Mouse (Mus musculus) heart, embryonic 13.5 days (tissue): ENCODE results near the gene Acin1. TPM values are rescaled to one million over a fixed set of nuclear protein-coding genes. Genes with fewer than 3 reads are reported as not detected.
A peak's percentile ranks its signal among the peaks of the same experiment; 100 is the strongest.

ENCODE experiments used
- ATAC-seq: fragments of 200-750 bp; cut with Nextera tagmentation; 2 replicates; pipeline ENCODE4 v1.8.0; 2017; ENCODE audit warnings: moderate TSS enrichment; ENCODE audit not compliant: insufficient number of reproducible peaks, low FRiP score, low TSS enrichment; ENCODE audit errors: extremely low read depth
- H3K27ac ChIP-seq: fragments of 300-500 bp; sonication (generic); replicated peaks from 2 replicates; pipeline ENCODE4 v1.5.1; 2015; ENCODE audit warnings: moderate library complexity, mild to moderate bottlenecking, inconsistent platforms
- H3K27me3 ChIP-seq: fragments of 300-500 bp; sonication (generic); replicated peaks from 2 replicates; pipeline ENCODE4 v1.6.1; 2015; ENCODE audit warnings: mild to moderate bottlenecking, inconsistent platforms
- H3K36me3 ChIP-seq: fragments of 300-500 bp; sonication (generic); 2 replicates; pipeline ENCODE4 v1.6.1; 2015; ENCODE audit warnings: mild to moderate bottlenecking, inconsistent platforms
- H3K4me1 ChIP-seq: fragments of 300-500 bp; sonication (generic); 2 replicates; pipeline ENCODE4 v1.6.1; 2015; ENCODE audit warnings: inconsistent platforms
- H3K4me2 ChIP-seq: fragments of 300-500 bp; sonication (generic); 2 replicates; pipeline ENCODE4 v1.6.1; 2015; ENCODE audit warnings: inconsistent platforms, mild to moderate bottlenecking, moderate library complexity
- H3K4me3 ChIP-seq: fragments of 300-500 bp; sonication (generic); 2 replicates; pipeline ENCODE4 v1.5.1; 2015; ENCODE audit warnings: moderate library complexity, mild to moderate bottlenecking, inconsistent platforms
- H3K9ac ChIP-seq: fragments of 300-500 bp; sonication (generic); 2 replicates; pipeline ENCODE4 v1.6.1; 2015; ENCODE audit warnings: inconsistent platforms, mild to moderate bottlenecking, moderate library complexity
- H3K9me3 ChIP-seq: fragments of 300-500 bp; sonication (generic); 2 replicates; pipeline ENCODE4 v1.6.1; 2016; ENCODE audit warnings: inconsistent platforms
- WGBS: fragments of 180-500 bp; shearing (Covaris S2); methylation state at CpG from one replicate; pipeline ENCODE4 v1.1.7; 2015; ENCODE audit warnings: mixed read lengths; 5-methylcytosine and 5-hydroxymethylcytosine counted together
- polyA plus RNA-seq: library from polyadenylated mRNA; unstranded; fragments of >200 nt; fragmentation: Nextera tagmentation; extraction: Ambion mirVana; gene quantifications from 2 replicates; pipeline ENCODE4 v1.2.1, GENCODE M21; 2015

Acin1 gene
- polyA plus RNA-seq, 1 experiment from 2014 or later, result 81.2 TPM

DNA sequence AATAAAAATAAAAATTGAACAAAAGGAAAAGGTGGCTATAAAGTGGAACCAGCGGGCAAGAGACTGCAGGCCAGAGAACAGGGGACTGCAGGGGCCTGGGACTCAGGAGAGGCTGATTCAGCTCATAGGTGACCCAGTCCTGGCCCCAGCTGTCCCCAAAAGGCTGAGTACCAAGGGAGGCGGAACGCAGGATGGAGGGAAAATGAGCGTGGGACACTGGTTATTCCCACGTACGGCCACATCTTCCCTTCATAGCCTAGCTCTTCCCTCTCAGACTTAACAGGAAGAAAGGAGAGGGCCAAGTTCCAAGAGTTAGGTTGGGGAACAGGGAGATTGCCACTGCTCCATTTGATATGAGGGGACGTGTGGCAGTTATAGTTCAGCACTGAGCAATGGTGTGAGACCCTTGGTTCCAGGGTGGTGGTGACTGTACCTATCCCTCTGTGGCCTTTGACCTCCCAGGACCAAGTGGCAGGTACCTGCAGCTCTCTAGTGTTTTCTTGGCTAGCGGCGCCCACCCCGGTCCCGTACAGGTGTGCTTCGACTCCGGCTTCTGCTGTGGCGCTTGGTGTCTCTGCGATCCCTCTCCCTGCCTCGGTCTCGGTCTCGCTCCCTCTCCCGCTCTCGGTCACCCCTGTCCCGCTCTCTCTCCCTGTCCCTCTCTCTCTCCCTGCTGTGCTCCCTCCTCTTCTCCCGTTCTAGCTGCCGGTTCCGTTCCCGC, 44.3 kb downstream of the Acin1 start:
- ATAC-seq, result no peak
- Histone ChIP-seq H3K9ac (no peak overlapping the region), H3K4me2 (peak overlapping the region; percentile 99; the same call in 1 of the 2 replicates), H3K27me3 (peaks cover 3% of the 10 kb centered on the region; the same call in 1 of the 2 replicates), H3K27ac (no peak overlapping the region), H3K9me3 (no peaks in the 10 kb centered on the region), H3K36me3 (peaks cover 68% of the 10 kb centered on the region), H3K4me1 (peaks cover 17% of the 10 kb centered on the region), H3K4me3 (no peak overlapping the region)
- WGBS, result 76% methylated on average over 25 of the region's 25 CpGs

DNA sequence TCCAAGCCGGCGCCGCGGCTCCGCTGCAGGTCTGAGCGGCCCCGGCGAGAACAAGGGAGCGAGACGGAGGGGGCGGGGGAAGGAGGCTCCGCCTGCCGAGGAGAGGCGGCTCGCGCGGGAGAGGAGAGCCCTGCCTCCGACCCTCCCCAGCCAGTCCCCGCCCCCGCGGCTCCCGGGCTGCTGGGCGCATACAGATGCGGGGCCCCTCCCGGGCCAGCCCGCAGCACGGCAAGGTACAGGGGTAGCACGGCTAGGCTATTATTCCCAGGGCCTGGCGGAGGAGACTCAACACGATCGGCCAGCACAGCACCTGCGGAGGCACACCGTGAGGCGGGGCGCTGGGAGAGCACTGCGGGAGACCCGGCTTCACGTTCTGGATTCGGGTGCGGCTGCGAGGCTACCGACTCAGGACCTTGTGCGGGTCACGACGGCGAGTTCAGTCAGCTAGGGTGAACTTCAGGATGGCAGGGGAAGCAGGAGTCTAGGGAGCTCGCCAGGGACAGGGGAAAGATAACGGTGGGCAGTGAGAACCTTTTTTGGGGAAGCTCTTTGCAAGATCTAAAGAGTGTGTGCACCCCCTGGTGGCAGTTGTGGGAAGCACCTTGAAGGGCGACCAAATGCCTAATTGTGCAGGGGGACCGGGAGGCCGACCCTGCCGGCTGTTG, 45.3 kb downstream of the Acin1 start, which contains the start of gene Cdh24:
Gene Cdh24 (minus strand): TSS at position 60 of the 665 bp plus-strand sequence.
- H3K9me3 ChIP-seq, result no peaks in the 10 kb centered on the region
- peak; percentile 87 for ATAC-seq
- H3K4me3 ChIP-seq, result peak within 1 kb of the TSS; percentile 81
- peak within 1 kb of the TSS; percentile 92 for H3K9ac ChIP-seq
- peaks cover 68% of the 10 kb centered on the region for H3K36me3 ChIP-seq
- peak within 1 kb of the TSS; percentile 99 for H3K4me2 ChIP-seq
- H3K27ac ChIP-seq, result peak within 1 kb of the TSS; percentile 78
- H3K4me1 ChIP-seq, result peaks cover 17% of the 10 kb centered on the region
- peaks cover 3% of the 10 kb centered on the region; the same call in 1 of the 2 replicates for H3K27me3 ChIP-seq
- under 1% methylated on average over 50 of the region's 52 CpGs for WGBS

DNA sequence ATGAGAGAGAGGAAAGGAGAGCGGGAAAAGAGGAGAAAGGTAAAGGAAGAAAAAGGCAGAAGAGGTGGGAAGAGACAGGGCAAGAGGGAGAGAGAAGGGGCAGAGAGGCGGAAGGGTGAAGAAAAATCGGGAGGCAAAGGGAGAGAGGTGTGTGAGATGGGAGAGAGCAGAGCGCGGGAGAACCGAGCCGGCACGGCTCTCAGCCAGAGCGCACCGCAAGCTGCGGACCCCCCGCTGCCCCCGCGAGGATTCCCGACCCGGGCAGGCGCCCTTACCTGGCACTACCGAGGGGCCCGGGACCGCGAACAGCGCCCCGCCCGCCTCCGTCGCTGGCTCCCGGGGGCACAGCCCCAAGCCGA, 45.8 kb downstream of the Acin1 start, which contains the start of gene Gm17606:
Gene Gm17606 (plus strand): TSS at position 7 of the 359 bp plus-strand sequence.
- ATAC-seq, result no peak
- Histone ChIP-seq H3K27me3 (peaks cover 3% of the 10 kb centered on the region; the same call in 1 of the 2 replicates), H3K27ac (peak within 1 kb of the TSS; percentile 78), H3K9ac (peak within 1 kb of the TSS; percentile 92), H3K4me3 (peak within 1 kb of the TSS; percentile 81), H3K4me1 (peaks cover 17% of the 10 kb centered on the region), H3K36me3 (peaks cover 68% of the 10 kb centered on the region), H3K4me2 (peak within 1 kb of the TSS; percentile 99), H3K9me3 (no peaks in the 10 kb centered on the region)
- 3% methylated on average over 24 of the region's 28 CpGs for whole genome bisulfite sequencing

DNA sequence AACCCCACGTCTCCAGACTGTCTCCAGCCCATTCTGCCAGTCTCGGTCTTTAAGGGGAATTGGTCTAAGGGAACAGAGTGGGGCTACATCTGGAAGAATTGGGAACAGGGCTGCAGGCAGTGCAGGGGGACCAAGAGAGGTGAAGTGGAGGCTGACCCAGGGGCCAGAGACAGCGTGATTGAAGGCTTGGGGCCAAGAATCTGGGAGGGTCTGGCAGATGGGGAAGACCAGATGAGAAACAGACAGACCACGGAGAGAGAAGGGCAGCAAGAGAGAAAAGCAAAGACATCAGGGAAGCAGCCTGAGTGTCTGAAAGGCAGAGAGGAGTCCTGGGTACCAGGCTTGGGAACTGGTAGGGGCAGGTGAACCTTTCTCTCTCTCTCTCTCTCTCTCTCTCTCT, 46.6 kb downstream of the Acin1 start:
- H3K27me3 ChIP-seq, result peaks cover 3% of the 10 kb centered on the region; the same call in 1 of the 2 replicates
- WGBS, result 32% methylated on average over 4 of the region's 4 CpGs
- peak overlapping the region; percentile 92 for H3K9ac ChIP-seq
- H3K4me2 ChIP-seq, result peak overlapping the region; percentile 99
- peaks cover 65% of the 10 kb centered on the region for H3K36me3 ChIP-seq
- peaks cover 17% of the 10 kb centered on the region for H3K4me1 ChIP-seq
- H3K9me3 ChIP-seq, result no peaks in the 10 kb centered on the region
- no peak overlapping the region for H3K27ac ChIP-seq
- ATAC-seq, result no peak
- H3K4me3 ChIP-seq, result peak overlapping the region; percentile 81

DNA sequence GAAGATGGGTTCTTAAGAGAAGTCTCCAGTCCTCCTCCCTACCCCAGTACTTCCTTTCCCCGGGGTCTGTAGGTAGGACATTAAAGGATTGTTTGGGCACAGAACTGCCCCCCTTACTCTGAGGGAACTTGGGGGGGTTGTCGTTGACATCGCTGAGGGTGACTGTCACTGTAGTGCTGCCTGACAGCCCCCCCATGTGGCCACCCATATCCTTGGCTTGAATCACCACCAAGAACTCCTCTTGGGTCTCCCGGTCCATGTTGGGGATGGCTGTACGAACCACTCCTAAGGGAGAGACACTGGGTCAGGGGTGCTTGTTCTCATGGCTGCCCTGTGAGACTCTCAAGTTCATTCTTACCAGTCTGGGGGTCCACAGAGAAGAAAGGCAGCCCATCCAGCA, 48.5 kb downstream of the Acin1 start:
- Histone ChIP-seq H3K9me3 (no peaks in the 10 kb centered on the region), H3K27me3 (peaks cover 3% of the 10 kb centered on the region; the same call in 1 of the 2 replicates), H3K27ac (no peak overlapping the region), H3K4me1 (peaks cover 13% of the 10 kb centered on the region), H3K4me3 (no peak overlapping the region), H3K36me3 (peaks cover 60% of the 10 kb centered on the region), H3K4me2 (no peak overlapping the region), H3K9ac (no peak overlapping the region)
- no peak for ATAC-seq
- 71% methylated on average over 5 of the region's 5 CpGs for WGBS

DNA sequence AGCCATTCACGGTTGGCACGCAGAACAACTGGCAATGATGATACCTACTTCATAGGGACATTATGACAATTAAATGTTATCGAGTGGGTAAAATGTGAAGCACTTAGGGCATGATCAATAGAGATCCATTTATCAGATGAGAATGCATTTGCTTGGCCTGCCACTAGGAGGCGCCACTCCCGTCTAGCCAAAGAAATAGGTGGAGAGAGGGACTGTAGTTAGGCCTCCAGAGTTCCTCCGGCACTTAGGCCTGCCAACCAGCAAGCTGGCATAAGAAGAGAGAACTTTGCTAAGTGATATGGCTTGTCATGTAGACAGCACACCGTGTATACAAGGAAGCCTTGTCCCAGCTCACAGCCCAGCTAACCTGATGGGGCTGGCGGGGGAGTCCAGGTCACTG, 49.8 kb downstream of the Acin1 start:
- no peak overlapping the region for H3K27ac ChIP-seq
- peaks cover 3% of the 10 kb centered on the region; the same call in 1 of the 2 replicates for H3K27me3 ChIP-seq
- no peaks in the 10 kb centered on the region for H3K9me3 ChIP-seq
- H3K4me1 ChIP-seq, result peaks cover 13% of the 10 kb centered on the region
- no peak overlapping the region for H3K4me2 ChIP-seq
- no peak overlapping the region for H3K4me3 ChIP-seq
- H3K9ac ChIP-seq, result no peak overlapping the region
- 49% methylated on average over 8 of the region's 8 CpGs for WGBS
- peaks cover 61% of the 10 kb centered on the region for H3K36me3 ChIP-seq
- no peak for ATAC-seq

DNA sequence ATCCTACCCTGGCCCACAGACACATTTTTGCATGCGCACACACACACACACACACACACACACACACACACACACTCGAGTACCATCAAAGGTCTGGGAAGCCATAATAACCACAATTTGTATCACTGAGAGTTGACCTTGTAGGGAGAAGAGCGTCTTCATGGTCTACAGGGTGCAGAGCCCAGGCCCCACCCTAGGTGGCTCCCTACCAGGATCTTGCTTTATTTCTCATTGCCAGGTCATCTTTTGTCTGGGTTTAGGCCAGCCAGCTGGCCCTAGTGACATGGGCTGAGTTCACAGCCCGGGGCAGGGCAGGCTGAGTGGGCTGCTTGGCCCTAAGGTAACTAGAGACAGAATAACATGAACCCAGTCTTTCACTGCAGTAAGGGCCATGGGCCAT, 52.5 kb downstream of the Acin1 start:
- peaks cover 73% of the 10 kb centered on the region for H3K36me3 ChIP-seq
- H3K9me3 ChIP-seq, result no peaks in the 10 kb centered on the region
- no peak for ATAC-seq
- H3K27me3 ChIP-seq, result 0 out of 2 replicates have a peak, but pooled peaks cover under 1% of the 10 kb centered on the region
- WGBS, result 78% methylated on average over 4 of the region's 4 CpGs
- H3K27ac ChIP-seq, result no peak overlapping the region
- H3K4me3 ChIP-seq, result no peak overlapping the region
- no peaks in the 10 kb centered on the region for H3K4me1 ChIP-seq
- no peak overlapping the region for H3K4me2 ChIP-seq
- H3K9ac ChIP-seq, result no peak overlapping the region

DNA sequence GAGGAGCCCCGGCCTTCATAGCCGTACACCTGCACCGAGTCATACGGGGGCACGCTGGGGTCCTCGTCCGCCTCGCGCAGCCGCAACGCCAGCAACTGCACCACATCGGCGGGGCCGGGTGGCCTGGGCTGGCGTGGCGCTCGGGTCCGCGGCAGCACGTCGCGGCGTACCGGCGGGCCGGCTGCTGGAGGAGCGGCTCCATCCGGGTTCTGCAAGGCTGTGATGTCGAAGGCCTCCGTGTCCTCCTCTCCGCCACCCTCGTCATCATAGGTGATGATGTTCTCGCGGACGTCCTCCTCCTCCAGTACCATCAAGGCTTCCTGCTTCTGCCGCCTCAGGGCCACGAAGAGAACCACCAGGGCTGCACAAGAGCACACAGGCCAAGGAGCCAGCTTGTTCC, 54.5 kb downstream of the Acin1 start:
- no peak overlapping the region for H3K9ac ChIP-seq
- no peaks in the 10 kb centered on the region for H3K9me3 ChIP-seq
- no peak overlapping the region for H3K4me2 ChIP-seq
- no peak for ATAC-seq
- H3K4me3 ChIP-seq, result no peak overlapping the region
- peaks cover 57% of the 10 kb centered on the region for H3K36me3 ChIP-seq
- no peak overlapping the region for H3K27ac ChIP-seq
- H3K4me1 ChIP-seq, result no peaks in the 10 kb centered on the region
- WGBS, result 85% methylated on average over 37 of the region's 37 CpGs
- no peaks in the 10 kb centered on the region for H3K27me3 ChIP-seq

DNA sequence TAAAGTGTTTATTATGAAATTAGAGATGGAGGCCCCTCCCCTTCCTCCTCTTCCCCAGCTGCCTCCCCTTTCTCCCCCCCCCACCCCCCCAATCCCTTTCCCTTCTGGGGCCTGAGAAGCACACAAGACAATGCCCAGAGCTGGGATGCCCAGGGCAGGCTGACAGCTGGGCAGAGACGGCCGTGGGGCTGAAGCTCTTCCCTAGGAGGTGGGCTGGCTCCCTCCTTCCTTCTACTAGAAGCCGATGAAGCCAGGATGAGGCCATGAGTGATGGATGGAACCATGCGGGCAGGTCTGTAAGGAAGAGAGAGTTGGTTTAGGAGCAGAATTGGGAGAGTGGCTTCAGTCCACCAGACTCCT, 55.5 kb downstream of the Acin1 start:
- Histone ChIP-seq H3K4me1 (no peaks in the 10 kb centered on the region), H3K9me3 (no peaks in the 10 kb centered on the region), H3K27ac (no peak overlapping the region), H3K9ac (peak overlapping the region; percentile 19; the same call in 1 of the 2 replicates), H3K27me3 (no peaks in the 10 kb centered on the region), H3K4me2 (no peak overlapping the region), H3K4me3 (no peak overlapping the region), H3K36me3 (peaks cover 46% of the 10 kb centered on the region)
- 78% methylated on average over 4 of the region's 4 CpGs for WGBS
- ATAC-seq, result no peak

DNA sequence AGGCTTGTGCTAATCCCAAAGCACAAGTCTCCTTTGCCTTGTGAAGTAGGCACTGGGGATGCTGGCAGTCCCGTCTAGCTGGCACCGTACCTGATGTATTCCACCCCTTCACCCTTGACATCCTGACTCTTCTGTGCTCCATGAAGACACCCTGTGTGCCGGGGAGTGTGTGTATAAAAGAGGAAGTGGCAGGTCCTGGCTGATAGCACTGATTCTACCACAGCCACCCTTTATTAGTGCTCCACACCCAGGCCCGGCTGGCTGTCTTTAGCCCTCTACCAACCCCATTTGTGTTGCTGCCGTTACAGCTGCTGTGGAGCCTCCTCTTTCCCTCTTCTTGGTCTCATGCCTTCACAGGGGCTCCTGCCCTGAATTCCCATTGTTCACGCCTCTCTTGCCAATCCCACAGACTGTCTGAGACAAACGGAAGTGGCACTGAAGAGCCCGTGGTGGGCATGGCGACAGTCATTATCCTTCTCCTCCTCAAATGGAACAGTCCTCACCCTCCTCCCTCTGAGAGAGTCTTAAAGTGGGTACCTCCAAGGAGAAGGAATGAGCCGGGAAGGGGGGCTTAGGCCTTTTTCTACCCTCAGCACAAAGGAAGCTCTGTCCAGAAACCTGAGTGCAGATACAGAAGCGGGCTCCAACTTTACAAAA, 56.0 kb downstream of the Acin1 start:
- no peaks in the 10 kb centered on the region; the same call in 1 of the 2 replicates for H3K27me3 ChIP-seq
- H3K4me1 ChIP-seq, result no peaks in the 10 kb centered on the region
- H3K9ac ChIP-seq, result no peak overlapping the region
- ATAC-seq, result no peak
- no peaks in the 10 kb centered on the region for H3K9me3 ChIP-seq
- no peak overlapping the region for H3K4me3 ChIP-seq
- H3K36me3 ChIP-seq, result peaks cover 41% of the 10 kb centered on the region
- H3K27ac ChIP-seq, result no peak overlapping the region
- WGBS, result 78% methylated on average over 11 of the region's 11 CpGs
- H3K4me2 ChIP-seq, result no peak overlapping the region

DNA sequence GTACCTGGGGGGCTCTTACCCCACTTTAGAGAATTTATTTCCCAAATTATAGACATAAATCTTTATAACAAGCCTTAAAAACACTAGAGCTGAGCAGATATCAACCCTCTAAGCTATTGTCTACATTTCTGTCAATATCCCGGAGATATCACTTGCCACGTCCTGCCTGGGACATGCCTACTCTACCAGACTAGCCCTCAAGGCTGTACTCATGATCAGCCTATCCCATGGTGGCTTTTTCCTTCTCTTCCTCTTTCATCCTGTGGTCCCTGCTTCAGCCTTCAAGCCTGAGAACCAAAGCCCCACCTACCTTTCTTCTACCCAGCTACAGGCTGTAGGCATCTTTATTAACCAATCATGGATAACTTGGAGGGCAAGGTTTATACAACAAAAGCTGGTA, 56.9 kb downstream of the Acin1 start:
- Histone ChIP-seq H3K4me3 (no peak overlapping the region), H3K36me3 (peaks cover 36% of the 10 kb centered on the region), H3K9ac (no peak overlapping the region), H3K4me1 (no peaks in the 10 kb centered on the region), H3K27ac (no peak overlapping the region), H3K27me3 (no peaks in the 10 kb centered on the region; the same call in 1 of the 2 replicates), H3K9me3 (no peaks in the 10 kb centered on the region), H3K4me2 (no peak overlapping the region)
- no peak for ATAC-seq
- WGBS, result 82% methylated on average over 2 of the region's 2 CpGs
